Mouse (Mus musculus): Measurements from ENCODE around the gene Cdc34. TPM values are rescaled to one million over a fixed set of nuclear protein-coding genes. Genes with fewer than 3 reads are reported as not detected.

The Cdc34 gene
- 112 and 121 TPM in 2 replicates for polyA plus RNA-seq (2012; rRNA removed)

DNA sequence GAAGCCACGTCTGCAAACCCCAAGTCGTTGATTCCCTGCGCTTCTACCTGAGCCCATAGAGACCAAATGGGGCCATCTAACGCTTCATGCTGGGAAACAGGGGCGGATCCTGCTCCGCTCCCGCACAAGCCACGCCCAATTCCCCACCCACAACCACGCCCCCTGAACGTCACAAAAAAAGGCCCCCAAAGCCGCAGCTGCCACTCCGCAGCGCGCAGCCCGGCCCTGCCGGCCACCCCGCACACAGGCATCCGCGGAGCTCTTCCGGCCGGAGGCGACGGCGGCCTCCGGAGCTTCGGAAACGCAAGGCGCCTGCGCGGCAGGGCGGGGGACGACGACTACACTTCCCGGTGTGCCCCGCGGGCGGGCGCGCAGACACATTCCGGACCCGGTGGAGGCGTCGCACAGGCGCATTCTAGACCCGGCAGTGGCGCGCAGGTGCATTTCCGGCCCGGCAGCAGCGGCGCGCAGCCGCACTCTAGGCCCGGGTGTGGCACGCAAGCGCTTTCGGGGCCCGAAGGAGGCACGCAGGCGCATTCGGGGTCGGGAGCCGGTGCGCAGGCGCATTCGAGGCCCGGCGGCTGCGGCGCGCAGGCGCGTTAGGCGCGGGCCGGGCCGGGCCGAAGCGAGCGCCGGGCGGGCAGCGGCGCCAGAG lies at the start of gene Cdc34:
Cdc34 (plus strand) TSS at position 605 of the 655 bp plus-strand sequence.
- Histone ChIP-seq H3K4me1 (ENCODE audit: control insufficient read depth, insufficient read depth, low read length) (peaks cover 14% of the 10 kb centered on the region), H3K4me3 (replicated peaks; ENCODE audit: extremely low read depth, low read depth, low read length) (peak within 1 kb of the TSS; percentile 91)
- WGBS, result under 1% methylated on average over 77 of the region's 84 CpGs
- peak; percentile 98 for DNase-seq
- TF ChIP-seq CTCF (IDR thresholded peaks at IDR 0.05; ENCODE audit: insufficient read depth, low read length) (no peak), POLR2A (IDR thresholded peaks at IDR 0.05; ENCODE audit: borderline replicate concordance, extremely low read depth, low read depth, low read length) (peak; percentile 85; the same call in 1 of the 2 replicates)

- DNase-seq, result no peak
- WGBS, result 69% methylated on average over 17 of the region's 17 CpGs
- Histone ChIP-seq H3K4me3 (replicated peaks; ENCODE audit: extremely low read depth, low read depth, low read length) (no peak overlapping the region), H3K4me1 (ENCODE audit: control insufficient read depth, insufficient read depth, low read length) (no peaks in the 10 kb centered on the region)
- TF ChIP-seq CTCF (IDR thresholded peaks at IDR 0.05; ENCODE audit: insufficient read depth, low read length) (no peak), POLR2A (IDR thresholded peaks at IDR 0.05; ENCODE audit: borderline replicate concordance, extremely low read depth, low read depth, low read length) (no peak)
Observed at GRCm38 (mm10) chr10:79633006-79633777, 48.8 kb upstream of the Cdc34 start.

DNA sequence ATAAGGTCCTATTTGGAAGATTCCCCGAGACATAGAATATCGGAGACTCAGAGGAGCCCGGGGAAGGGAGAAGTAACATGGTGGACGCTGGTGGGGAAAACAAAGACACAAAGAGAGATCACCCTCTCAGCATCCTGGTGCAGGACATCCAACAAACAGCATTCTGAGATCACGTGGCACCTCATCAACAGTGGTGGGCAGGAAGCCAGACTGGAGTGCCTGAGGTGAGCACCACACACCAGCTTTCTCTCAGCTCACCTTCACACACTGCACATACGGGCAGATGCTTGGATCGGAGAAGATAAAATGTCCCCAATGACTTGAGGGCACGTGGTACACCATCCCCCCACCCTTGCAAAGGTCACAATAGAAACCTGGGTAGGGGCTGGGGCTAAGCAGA lies 45.7 kb upstream of the Cdc34 start:
- H3K4me1 ChIP-seq (ENCODE audit: control insufficient read depth, insufficient read depth, low read length), result no peaks in the 10 kb centered on the region
- WGBS, result 81% methylated on average over 8 of the region's 8 CpGs
- DNase-seq, result no peak
- H3K4me3 ChIP-seq (replicated peaks; ENCODE audit: extremely low read depth, low read depth, low read length), result no peak overlapping the region
- TF ChIP-seq POLR2A (IDR thresholded peaks at IDR 0.05; ENCODE audit: borderline replicate concordance, extremely low read depth, low read depth, low read length) (no peak), CTCF (IDR thresholded peaks at IDR 0.05; ENCODE audit: insufficient read depth, low read length) (no peak)

DNA sequence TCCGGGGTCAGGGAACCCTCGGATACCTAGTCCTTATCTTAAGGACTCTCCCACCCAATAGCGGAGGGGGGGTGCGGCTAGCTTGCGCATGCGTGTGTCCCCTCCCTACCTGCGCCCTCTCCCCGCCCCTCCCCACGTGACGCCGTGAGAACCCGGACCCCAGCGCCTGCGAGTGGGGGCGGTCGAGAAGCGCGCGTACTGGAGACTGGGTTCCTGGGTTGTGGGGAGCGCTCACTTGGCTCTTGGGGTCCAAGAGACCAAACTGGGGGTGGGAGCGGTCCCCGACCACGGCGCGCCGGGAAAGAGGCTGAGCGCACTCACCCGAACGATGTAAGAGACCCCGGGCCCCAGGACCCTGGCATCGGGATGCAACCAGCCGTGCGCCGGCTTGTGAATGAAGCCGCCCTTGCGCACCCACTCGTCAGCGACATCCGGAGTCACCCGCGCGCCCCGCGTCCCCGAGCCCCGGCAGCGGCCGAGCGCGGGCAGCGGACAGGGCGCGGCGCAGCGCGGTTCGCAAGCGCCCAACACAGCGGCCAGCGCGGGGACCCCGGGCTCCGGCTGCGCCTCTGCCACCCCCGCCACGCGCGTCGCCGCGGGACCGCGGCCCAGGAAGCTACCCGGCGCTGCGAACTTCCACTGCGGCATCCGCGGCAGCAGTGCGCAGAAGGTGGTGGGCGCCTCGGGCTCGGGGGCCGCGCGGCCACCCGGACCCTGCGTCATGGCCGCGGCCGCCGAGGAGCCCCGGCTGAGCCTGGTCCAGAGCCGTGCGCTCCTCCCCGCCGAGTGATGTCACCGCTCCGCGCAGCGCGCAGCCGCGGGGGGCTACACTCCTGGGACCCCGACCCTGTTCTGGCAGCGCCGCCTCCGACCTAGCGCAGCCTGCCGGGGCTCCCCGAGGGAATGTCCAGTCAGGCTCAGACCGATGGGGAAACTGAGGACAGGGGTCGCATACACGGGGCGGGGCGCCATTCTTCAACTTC lies 44.6 kb upstream of the Cdc34 start, which contains the start of gene Shc2:
Shc2 (minus strand) TSS at position 791 of the 983 bp plus-strand sequence.
- no peak for DNase-seq
- WGBS, result 1% methylated on average over 116 of the region's 116 CpGs
- TF ChIP-seq CTCF (IDR thresholded peaks at IDR 0.05; ENCODE audit: insufficient read depth, low read length) (no peak), POLR2A (IDR thresholded peaks at IDR 0.05; ENCODE audit: borderline replicate concordance, extremely low read depth, low read depth, low read length) (no peak)
- H3K4me1 ChIP-seq (ENCODE audit: control insufficient read depth, insufficient read depth, low read length), result no peaks in the 10 kb centered on the region
- H3K4me3 ChIP-seq (replicated peaks; ENCODE audit: extremely low read depth, low read depth, low read length), result no peak within 1 kb of the TSS

DNA sequence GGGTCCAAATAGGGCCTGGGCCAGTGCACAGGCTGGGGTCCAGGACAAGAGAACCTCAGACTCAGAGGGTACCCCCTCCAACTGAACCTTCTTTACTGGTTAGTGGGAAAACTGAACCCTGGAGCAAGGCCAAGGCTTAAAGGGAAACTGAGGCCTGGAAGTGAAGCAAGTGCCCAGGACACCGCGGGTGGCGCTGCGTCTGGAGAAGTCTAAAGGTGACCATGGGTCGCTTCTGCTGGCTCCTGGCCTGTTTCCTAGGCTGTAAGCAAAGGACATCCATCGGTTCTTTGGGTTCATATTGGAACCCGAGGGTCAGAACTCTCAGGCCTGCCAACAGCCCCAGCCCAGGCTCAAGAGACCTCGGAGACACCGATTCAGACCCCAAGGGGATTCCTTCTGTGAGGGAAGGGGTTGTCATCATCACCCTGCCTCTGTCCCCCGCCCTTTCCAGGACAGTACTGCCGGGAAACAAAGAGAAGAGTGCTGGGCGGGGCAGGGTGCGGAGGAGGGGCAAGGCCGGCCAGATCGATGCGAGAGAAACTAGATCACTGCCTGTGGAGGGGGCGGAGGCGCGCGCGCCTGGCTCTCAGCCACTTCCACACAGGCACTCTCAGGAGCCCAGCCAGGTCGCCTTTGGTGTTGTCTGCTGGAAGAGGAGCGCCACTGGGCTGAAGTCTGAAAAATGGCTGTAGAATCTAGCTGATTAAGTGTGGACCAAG lies 43.4 kb upstream of the Cdc34 start:
- TF ChIP-seq CTCF (IDR thresholded peaks at IDR 0.05; ENCODE audit: insufficient read depth, low read length) (no peak), POLR2A (IDR thresholded peaks at IDR 0.05; ENCODE audit: borderline replicate concordance, extremely low read depth, low read depth, low read length) (no peak)
- DNase-seq, result no peak
- WGBS, result 10% methylated on average over 23 of the region's 23 CpGs
- no peak overlapping the region for H3K4me3 ChIP-seq (replicated peaks; ENCODE audit: extremely low read depth, low read depth, low read length)
- no peaks in the 10 kb centered on the region for H3K4me1 ChIP-seq (ENCODE audit: control insufficient read depth, insufficient read depth, low read length)

GRCm38 (mm10) chr10:79645711-79646110 lies 36.3 kb upstream of the Cdc34 start, which contains the start of gene Odf3l2:
Odf3l2 (minus strand) TSS chr10:79645738.
- 63% methylated on average over 8 of the region's 8 CpGs for WGBS
- no peak for DNase-seq
- Histone ChIP-seq H3K4me3 (replicated peaks; ENCODE audit: extremely low read depth, low read depth, low read length) (no peak within 1 kb of the TSS), H3K4me1 (ENCODE audit: control insufficient read depth, insufficient read depth, low read length) (no peaks in the 10 kb centered on the region)
- TF ChIP-seq CTCF (IDR thresholded peaks at IDR 0.05; ENCODE audit: insufficient read depth, low read length) (no peak), POLR2A (IDR thresholded peaks at IDR 0.05; ENCODE audit: borderline replicate concordance, extremely low read depth, low read depth, low read length) (no peak)

- no peaks in the 10 kb centered on the region for H3K4me1 ChIP-seq (ENCODE audit: control insufficient read depth, insufficient read depth, low read length)
Observed at GRCm38 (mm10) chr10:79649070-79649751, 32.8 kb upstream of the Cdc34 start.

GRCm38 (mm10) chr10:79652789-79653188 lies 29.2 kb upstream of the Cdc34 start:
- Histone ChIP-seq H3K4me1 (ENCODE audit: control insufficient read depth, insufficient read depth, low read length) (no peaks in the 10 kb centered on the region), H3K4me3 (replicated peaks; ENCODE audit: extremely low read depth, low read depth, low read length) (no peak overlapping the region)
- no peak for TF ChIP-seq POLR2A (IDR thresholded peaks at IDR 0.05; ENCODE audit: borderline replicate concordance, extremely low read depth, low read depth, low read length)
- no peak for TF ChIP-seq CTCF (IDR thresholded peaks at IDR 0.05; ENCODE audit: insufficient read depth, low read length)
- no peak for DNase-seq
- 69% methylated on average over 7 of the region's 7 CpGs for WGBS

More at GRCm38 (mm10) chr10:79649070-79649751, 32.8 kb upstream of the Cdc34 start:
- no peak for TF ChIP-seq POLR2A (IDR thresholded peaks at IDR 0.05; ENCODE audit: borderline replicate concordance, extremely low read depth, low read depth, low read length)
- TF ChIP-seq CTCF (IDR thresholded peaks at IDR 0.05; ENCODE audit: insufficient read depth, low read length), result peak; percentile 95
- WGBS, result 26% methylated on average over 7 of the region's 7 CpGs
- DNase-seq, result peak; percentile 54
- no peak overlapping the region for H3K4me3 ChIP-seq (replicated peaks; ENCODE audit: extremely low read depth, low read depth, low read length)
